Mouse (Mus musculus) monocyte, adult 5-6 weeks (primary cell): ENCODE measurements around the gene Mettl2. TPM values are rescaled to one million over a fixed set of nuclear protein-coding genes. Genes with fewer than 3 reads are reported as not detected.

Experiments
- ATAC-seq: fragments of 153-309, 156-312 bp; replicated peaks from 2 replicates; pipeline ENCODE4 v1.8.0; 2017; ENCODE audit warnings: mild to moderate bottlenecking; ENCODE audit not compliant: low TSS enrichment, insufficient number of reproducible peaks, severe bottlenecking, poor library complexity, low FRiP score
- total RNA-seq: library from RNA; stranded (forward); fragments of 200-1000, 200-491, 200-594 nt; gene quantifications from 3 replicates; pipeline ENCODE4 v1.2.3, GENCODE M21; 2017

The Mettl2 gene
- total RNA-seq, 1 experiment from 2014 or later: 12.2 TPM

GRCm38 (mm10) chr11:105184678-105185077 lies 58.5 kb downstream of the Mettl2 start:
- ATAC-seq: no peak

Other genes starting within 250 kb of the Mettl2 start
- gene Efcab3, start 62.8 kb upstream of the Mettl2 start, total RNA-seq: not detected in 3 replicates
- gene Gm10842, start 20.5 kb downstream of the Mettl2 start, total RNA-seq: not detected in 3 replicates
- 121 to 139 TPM (median 122 TPM) in 3 replicates for gene Tlk2, start 52.4 kb downstream of the Mettl2 start, total RNA-seq
- gene Mrc2, start 166.2 kb downstream of the Mettl2 start, total RNA-seq: 0.11 to 0.58 TPM (median 0.38 TPM) in 3 replicates